Mouse (Mus musculus) liver, embryonic 14.5 days (tissue): ENCODE data around the gene Iqsec3.

ENCODE experiments used
- CTCF ChIP-seq: IDR thresholded peaks from 2 replicates; pipeline ENCODE4 v1.5.1; 2016; ENCODE audit warnings: antibody characterized with exemption, low read depth, control low read depth
- EP300 ChIP-seq: IDR thresholded peaks from 2 replicates; pipeline ENCODE4 v1.6.1; 2016; ENCODE audit warnings: antibody characterized with exemption, low read depth

GRCm38 (mm10) chr6:121440696-121441220 lies 32.7 kb downstream of the Iqsec3 start:
- TF ChIP-seq CTCF (no peak), EP300 (no peak)
